Mouse (Mus musculus): ENCODE data around the gene Zdhhc9.
"Not testable (repeated sequence)": the region's sequence is repeated elsewhere in the genome, so short reads cannot be mapped to it uniquely, and the experiment has no call there.

Zdhhc9 gene

DNA sequence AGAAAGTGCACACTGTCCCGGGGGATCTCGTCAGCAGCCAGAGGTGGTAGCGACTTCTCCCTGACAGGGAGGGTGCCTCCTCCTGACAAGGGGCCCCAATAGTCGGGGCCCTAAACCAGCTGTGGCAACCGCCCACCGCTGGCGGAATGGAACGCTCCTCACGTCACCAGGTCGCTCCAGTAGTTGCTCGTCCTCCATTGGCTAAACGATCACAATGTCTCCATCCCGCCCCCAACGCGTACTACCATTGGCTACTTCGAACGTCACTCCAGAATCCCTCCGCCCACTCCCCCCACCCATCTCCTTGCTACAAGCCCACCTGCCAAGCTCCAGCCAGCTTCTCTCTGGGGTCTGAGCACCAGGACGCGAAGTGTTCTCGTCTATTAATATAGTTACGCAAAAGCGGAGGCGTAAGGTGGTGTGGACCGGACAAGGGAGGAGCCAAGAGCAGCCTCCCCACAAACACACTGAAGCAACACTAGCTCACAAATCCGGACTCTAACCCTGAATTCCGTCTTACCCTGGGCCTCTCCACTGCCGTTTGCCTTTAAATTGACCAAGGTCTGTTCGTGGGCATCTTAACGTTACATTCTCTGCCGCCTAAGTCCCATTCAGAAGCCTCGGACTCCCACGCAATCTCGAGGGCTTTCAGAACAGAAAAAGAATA is at the start of gene Zdhhc9:
Zdhhc9 (minus strand) TSS at position 360 of the 667 bp plus-strand sequence.
- DNase-seq (ENCODE audit: low read depth in 1 of 2, low spot score in 2 of 2) = peak; percentile 34 to 71

- DNase-seq (ENCODE audit: low read depth in 1 of 2, low spot score in 2 of 2) = no peak
These were observed 48.3 kb upstream of the Zdhhc9 start for GRCm38 (mm10) chrX:48257011-48257410.

DNA sequence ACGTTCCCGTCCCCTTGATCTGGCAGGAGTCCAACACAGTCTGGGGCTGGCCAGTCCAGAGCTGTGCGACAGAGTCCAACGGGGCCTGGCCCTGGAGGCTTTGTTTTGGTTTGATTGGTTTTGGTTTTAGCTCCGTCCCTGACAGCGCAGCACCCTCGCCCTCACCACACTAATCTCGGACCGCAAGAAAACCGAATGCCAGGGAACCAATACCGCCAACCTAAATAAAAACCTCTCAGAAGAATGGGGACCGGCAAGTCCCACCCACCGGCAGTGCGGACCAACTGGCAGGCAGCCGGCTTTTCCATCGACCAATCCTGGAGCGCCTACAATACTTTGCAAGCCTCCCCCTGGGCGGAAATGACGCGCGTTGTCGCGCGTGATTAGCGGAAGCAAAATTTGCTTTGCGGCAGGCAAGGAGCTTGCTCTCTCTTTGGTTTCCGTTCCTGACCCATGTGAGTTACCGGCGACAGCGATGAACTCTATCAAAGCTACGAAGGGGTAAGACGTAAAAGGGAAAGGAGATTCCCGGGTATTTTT is 47.9 kb upstream of the Zdhhc9 start, which contains the start of gene Utp14a:
Utp14a (plus strand) TSS at position 395 of the 540 bp plus-strand sequence.
- DNase-seq (ENCODE audit: low read depth in 1 of 2, low spot score in 2 of 2) = peak; percentile 85 to 92

GRCm38 (mm10) chrX:48255830-48256428 is 47.3 kb upstream of the Zdhhc9 start:
- DNase-seq (ENCODE audit: low read depth in 1 of 2, low spot score in 2 of 2) = no peak

- peak; percentile 10 to 29 for DNase-seq (ENCODE audit: low read depth in 1 of 2, low spot score in 2 of 2)
These were observed 25.7 kb upstream of the Zdhhc9 start for GRCm38 (mm10) chrX:48234417-48234816.

DNA sequence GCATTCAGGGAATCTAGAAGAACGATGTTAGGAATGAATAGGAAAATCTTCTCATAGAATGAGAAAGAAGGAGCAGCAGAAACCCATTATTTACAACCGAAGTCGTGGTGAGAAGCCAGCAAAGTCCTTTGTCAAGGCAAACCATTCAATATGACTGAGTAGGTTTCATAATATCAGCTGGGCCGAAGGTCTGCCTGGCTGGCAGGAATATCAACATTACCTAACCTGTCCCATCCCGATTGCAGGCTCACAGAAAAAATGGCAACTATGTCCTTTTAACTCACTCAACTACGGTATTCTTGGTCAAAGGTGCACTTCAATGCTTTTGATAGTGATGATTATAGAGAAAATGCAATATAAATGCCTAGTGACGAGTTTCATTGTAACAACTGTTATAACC is 17.5 kb upstream of the Zdhhc9 start:
- DNase-seq (ENCODE audit: low read depth in 1 of 2, low spot score in 2 of 2) = no peak

DNA sequence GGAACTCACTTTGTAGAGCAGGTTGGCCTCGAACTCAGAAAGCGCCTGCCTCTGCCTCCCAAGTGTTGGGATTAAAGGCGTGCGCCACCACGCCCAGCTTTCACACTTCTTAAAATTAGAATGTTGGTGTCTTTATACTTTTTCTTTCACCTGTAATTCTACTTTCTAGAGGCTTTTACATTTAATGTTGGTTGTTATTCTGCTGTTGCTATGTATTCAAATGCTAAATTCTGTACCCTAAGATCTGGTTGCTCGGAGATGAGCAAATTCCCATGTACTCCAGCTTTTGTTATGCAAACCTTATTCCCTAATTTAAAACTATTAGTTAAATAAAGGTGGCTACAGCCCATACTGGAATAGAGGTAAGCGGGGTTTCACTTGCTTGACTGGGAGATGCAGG is 14.0 kb upstream of the Zdhhc9 start:
- DNase-seq (ENCODE audit: low read depth in 1 of 2, low spot score in 2 of 2) = no peak

GRCm38 (mm10) chrX:48219468-48219867 is 10.8 kb upstream of the Zdhhc9 start:
- no peak for DNase-seq (ENCODE audit: low read depth in 1 of 2, low spot score in 2 of 2)

DNA sequence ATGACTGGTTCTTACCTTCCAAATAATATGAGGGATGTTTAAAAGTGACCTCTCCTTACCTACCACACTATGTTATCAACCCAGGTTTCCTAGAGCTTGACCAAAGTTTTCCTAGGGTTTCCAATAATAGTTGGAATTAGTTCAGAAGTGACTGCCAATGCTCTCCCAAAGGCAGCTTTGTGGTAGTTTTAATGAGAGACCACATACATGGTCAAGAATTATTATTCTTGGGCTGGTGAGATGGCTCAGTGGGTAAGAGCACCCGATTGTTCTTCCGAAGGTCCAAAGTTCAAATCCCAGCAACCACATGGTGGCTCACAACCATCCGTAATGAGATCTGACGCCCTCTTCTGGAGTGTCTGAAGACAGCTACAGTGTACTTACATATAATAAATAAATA is 1.1 kb upstream of the Zdhhc9 start:
- DNase-seq (ENCODE audit: low read depth in 1 of 2, low spot score in 2 of 2) = not testable (repeated sequence)

DNA sequence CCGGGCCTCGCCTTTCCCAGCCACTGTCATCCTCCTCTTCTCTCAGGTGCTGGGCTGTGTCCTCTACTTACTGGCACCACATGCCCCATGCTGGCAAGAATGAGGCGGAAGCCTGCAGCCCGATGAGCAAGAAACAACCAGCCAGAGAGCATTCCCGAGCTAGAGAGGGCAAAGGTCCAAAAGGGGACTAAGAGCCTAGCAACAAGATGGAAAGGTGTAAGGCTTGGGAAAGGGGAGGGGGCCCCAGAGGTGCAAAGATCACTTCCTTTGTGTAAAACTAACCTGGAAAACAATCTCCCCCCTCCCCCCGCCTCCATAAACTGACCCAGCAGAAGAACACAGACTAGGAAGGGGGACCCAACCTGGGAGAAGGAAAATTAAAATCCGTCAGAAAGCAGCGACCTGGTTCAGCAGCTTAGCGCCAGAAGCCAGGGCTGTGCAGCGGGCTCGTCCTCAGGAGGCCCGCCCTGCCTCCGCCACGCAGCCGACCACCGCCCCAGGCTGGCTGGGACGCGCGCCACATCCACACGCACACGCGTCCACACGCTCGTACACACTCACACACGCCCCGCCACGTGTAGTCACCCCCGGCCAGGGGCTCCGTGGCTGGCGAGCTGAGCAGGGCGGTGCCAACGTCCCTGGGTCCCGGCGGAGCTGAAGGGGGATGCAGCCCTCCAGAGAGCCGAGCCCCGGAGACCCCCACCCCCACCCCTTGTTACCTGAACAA is 754 bp downstream of the Zdhhc9 start:
- DNase-seq (ENCODE audit: low read depth in 1 of 2, low spot score in 2 of 2) = no peak

GRCm38 (mm10) chrX:48204469-48204868 is 4.2 kb downstream of the Zdhhc9 start:
- DNase-seq (ENCODE audit: low read depth in 1 of 2, low spot score in 2 of 2) = no peak

- no peak for DNase-seq (ENCODE audit: low read depth in 1 of 2, low spot score in 2 of 2)
These were observed 4.9 kb downstream of the Zdhhc9 start for GRCm38 (mm10) chrX:48203763-48204162.

DNA sequence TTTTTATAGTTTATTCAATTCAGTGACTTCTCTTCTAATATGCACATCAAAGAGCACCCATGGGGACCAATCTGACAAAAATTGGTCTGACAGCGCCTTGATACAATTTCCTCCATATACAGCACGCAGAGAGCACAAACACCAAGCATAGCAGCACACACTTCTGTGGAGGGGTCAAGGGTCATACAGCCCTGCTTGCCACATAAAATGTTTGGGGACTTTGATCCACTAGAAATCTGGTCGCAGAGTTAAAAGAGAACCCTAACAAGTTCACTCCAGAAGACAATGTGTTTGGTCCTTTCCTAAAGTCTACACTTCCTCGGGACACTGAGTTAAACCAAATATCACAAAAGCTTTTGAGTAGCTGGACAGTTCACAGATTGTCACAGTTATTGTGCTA is 5.7 kb downstream of the Zdhhc9 start:
- DNase-seq (ENCODE audit: low read depth in 1 of 2, low spot score in 2 of 2) = no peak

GRCm38 (mm10) chrX:48202436-48202835 is 6.2 kb downstream of the Zdhhc9 start:
- DNase-seq (ENCODE audit: low read depth in 1 of 2, low spot score in 2 of 2) = no peak

GRCm38 (mm10) chrX:48201973-48202372 is 6.7 kb downstream of the Zdhhc9 start:
- DNase-seq (ENCODE audit: low read depth in 1 of 2, low spot score in 2 of 2) = no peak

DNA sequence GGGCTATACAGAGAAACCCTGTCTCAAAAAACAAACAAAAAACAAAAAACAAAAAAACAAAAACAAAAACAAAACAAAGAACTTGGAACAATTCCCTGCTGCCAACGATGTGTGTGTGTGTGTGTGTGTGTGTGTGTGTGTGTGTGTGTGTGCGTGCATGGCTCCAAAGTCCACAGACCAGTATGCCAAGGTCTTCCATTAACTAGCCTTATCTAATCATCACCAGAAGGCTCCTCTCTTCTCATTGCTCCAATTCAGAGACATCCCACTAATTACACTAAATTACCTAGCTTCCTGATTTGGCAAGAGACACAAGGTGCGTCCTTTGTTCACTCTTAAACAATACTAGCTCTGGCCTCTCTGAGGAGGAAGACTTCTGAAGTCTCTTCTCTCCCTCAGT is 8.0 kb downstream of the Zdhhc9 start:
- no peak for DNase-seq (ENCODE audit: low read depth in 1 of 2, low spot score in 2 of 2)

DNA sequence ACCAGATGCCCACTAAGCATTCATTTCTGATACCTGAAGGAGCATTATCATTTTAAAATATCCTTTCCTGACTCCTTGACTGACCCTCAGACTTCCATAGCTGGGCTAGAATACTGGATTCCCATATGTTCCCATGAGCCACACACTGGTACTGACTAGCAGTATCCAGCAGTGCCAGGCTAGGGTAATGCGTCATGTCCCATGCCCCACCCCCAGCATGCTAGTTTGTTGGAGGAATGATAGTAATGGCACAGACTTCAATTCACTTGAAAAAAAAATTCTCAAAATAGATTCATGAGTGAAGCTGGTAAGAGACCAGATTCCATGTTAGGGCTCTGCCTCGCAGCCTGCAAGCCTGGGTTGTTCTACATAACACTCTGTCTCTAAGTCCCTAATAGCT is 9.7 kb downstream of the Zdhhc9 start:
- no peak for DNase-seq (ENCODE audit: low read depth in 1 of 2, low spot score in 2 of 2)

GRCm38 (mm10) chrX:48197856-48198255 is 10.8 kb downstream of the Zdhhc9 start:
- no peak for DNase-seq (ENCODE audit: low read depth in 1 of 2, low spot score in 2 of 2)

- DNase-seq (ENCODE audit: low read depth in 1 of 2, low spot score in 2 of 2) = no peak
These were observed 15.2 kb downstream of the Zdhhc9 start for GRCm38 (mm10) chrX:48193235-48194152.

GRCm38 (mm10) chrX:48191261-48191660 is 17.4 kb downstream of the Zdhhc9 start:
- no peak for DNase-seq (ENCODE audit: low read depth in 1 of 2, low spot score in 2 of 2)

GRCm38 (mm10) chrX:48184703-48185102 is 24.0 kb downstream of the Zdhhc9 start:
- no peak for DNase-seq (ENCODE audit: low read depth in 1 of 2, low spot score in 2 of 2)
